11 mouse cellular contexts compared by ENCODE assay signal in genomic region chr17:32164780-32165179, GRCm38 (mm10). TPM values are rescaled to one million over a fixed set of nuclear protein-coding genes. Genes with fewer than 3 reads are reported as not detected.
DNase-seq lines count a peak whose midpoint lies in the region; ATAC-seq and TF ChIP-seq lines count a peak whose summit lies in the region.
"Had no signal": no experiment of that assay in that cellular context is flagged by ENCODE, and none has a peak within 500 bp of the region (broad histone marks: within the 10 kb centered on the region; RNA-seq: fewer than 3 reads in every experiment).

No protein-coding gene starts in this region.

- intact Hi-C loops in heart, postnatal 36 days (cut with DNase I), result no loop called here

- H3K4me1 ChIP-seq in heart, embryonic 15.5 days (replicated peaks), result peaks cover 35% of the 10 kb centered on the region
- H3K4me1 ChIP-seq in CH12.LX (ENCODE audit: control insufficient read depth in 1 of 2, insufficient read depth in 2 of 2), result peaks cover 27 to 31% of the 10 kb centered on the region in 2 experiments
- peaks cover 24% of the 10 kb centered on the region for H3K4me1 ChIP-seq in embryonic facial prominence, embryonic 14.5 days (ENCODE audit: control insufficient read depth, insufficient read depth, low read length)
- H3K4me1 ChIP-seq in limb, embryonic 15.5 days, result peaks cover 42% of the 10 kb centered on the region

- H3K27ac ChIP-seq in heart, embryonic 15.5 days, result peak overlapping the region; percentile 77; the same call in 1 of the 2 replicates
- 0 out of 2 replicates have a peak overlapping the region, but pooled peaks have one; percentile 6 for H3K27ac ChIP-seq in CH12.LX (ENCODE audit: insufficient read depth, low read depth)
- H3K27ac ChIP-seq in embryonic facial prominence, embryonic 14.5 days (replicated peaks; ENCODE audit: low read depth, low read length), result peak overlapping the region; percentile 41; the same call in 1 of the 2 replicates
- H3K27ac ChIP-seq in limb, embryonic 15.5 days, result peak overlapping the region; percentile 90

- in situ Hi-C loops in CH12.LX (cut with MboI; ENCODE audit: low pct_ligation_motif_present, low pct_unique_long_range_greater_than_20kb, low sequenced_read_pairs), result no loop called here

- TF ChIP-seq CTCF in CH12.LX (conservative IDR thresholded peaks at IDR 0.05 in 1 of 2, IDR thresholded peaks at IDR 0.05 in 1 of 2; ENCODE audit: low read depth in 2 of 2, low read length in 2 of 2), result no peak

- H3K9me3 ChIP-seq in heart, embryonic 15.5 days (replicated peaks), result no peaks in the 10 kb centered on the region
- peaks cover 3% of the 10 kb centered on the region for H3K9me3 ChIP-seq in CH12.LX (replicated peaks; ENCODE audit: low read length)
- no peaks in the 10 kb centered on the region for H3K9me3 ChIP-seq in embryonic facial prominence, embryonic 14.5 days (ENCODE audit: control insufficient read depth, low read length)
- no peaks in the 10 kb centered on the region for H3K9me3 ChIP-seq in limb, embryonic 15.5 days

- no peak for ATAC-seq in heart, embryonic 15.5 days (replicated peaks; ENCODE audit: insufficient number of reproducible peaks, insufficient read depth, low FRiP score, low read depth)
- ATAC-seq in embryonic facial prominence, embryonic 14.5 days (ENCODE audit: low read depth), result no peak
- ATAC-seq in limb, embryonic 15.5 days (ENCODE audit: insufficient number of reproducible peaks, low FRiP score, low TSS enrichment, low read depth), result no peak

- peak overlapping the region; percentile 98 for H3K4me2 ChIP-seq in heart, embryonic 15.5 days
- peak overlapping the region; percentile 99; the same call in 1 of the 2 replicates for H3K4me2 ChIP-seq in CH12.LX (ENCODE audit: insufficient read depth, low read depth, poor library complexity, severe bottlenecking)
- peak overlapping the region; percentile 55 for H3K4me2 ChIP-seq in embryonic facial prominence, embryonic 14.5 days (ENCODE audit: low read depth, low read length)
- peak overlapping the region; percentile 85; the same call in 1 of the 2 replicates for H3K4me2 ChIP-seq in limb, embryonic 15.5 days

- no peak overlapping the region for H3K4me3 ChIP-seq in heart, embryonic 15.5 days
- H3K4me3 ChIP-seq in CH12.LX (replicated peaks in 1 of 3; ENCODE audit: low read depth in 2 of 3, low read length in 2 of 3, poor library complexity in 1 of 3), result no peak overlapping the region
- H3K4me3 ChIP-seq in embryonic facial prominence, embryonic 14.5 days (ENCODE audit: low read depth, low read length), result no peak overlapping the region
- no peak overlapping the region for H3K4me3 ChIP-seq in limb, embryonic 15.5 days

- H3K79me2 ChIP-seq in CH12.LX (replicated peaks; ENCODE audit: control insufficient read depth, extremely low read depth, insufficient read depth, poor library complexity, severe bottlenecking), result no peaks in the 10 kb centered on the region

- H3K36me3 ChIP-seq in heart, embryonic 15.5 days, result no peaks in the 10 kb centered on the region
- no peaks in the 10 kb centered on the region for H3K36me3 ChIP-seq in CH12.LX (replicated peaks in 1 of 2; ENCODE audit: control insufficient read depth in 1 of 2, insufficient read depth in 1 of 2, low read length in 1 of 2)
- no peaks in the 10 kb centered on the region for H3K36me3 ChIP-seq in embryonic facial prominence, embryonic 14.5 days (ENCODE audit: control insufficient read depth, insufficient read depth, low read length)
- H3K36me3 ChIP-seq in limb, embryonic 15.5 days, result 0 out of 2 replicates have a peak, but pooled peaks cover 6% of the 10 kb centered on the region

- no peak overlapping the region for H3K9ac ChIP-seq in heart, embryonic 15.5 days
- H3K9ac ChIP-seq in CH12.LX (ENCODE audit: insufficient read depth, low read depth), result no peak overlapping the region
- H3K9ac ChIP-seq in embryonic facial prominence, embryonic 14.5 days (ENCODE audit: low read depth, low read length), result no peak overlapping the region
- no peak overlapping the region for H3K9ac ChIP-seq in limb, embryonic 15.5 days

- dilution Hi-C loops in CH12.LX (cut with MboI; ENCODE audit: extremely low pct_ligation_motif_present, extremely low pct_unique_long_range_greater_than_20kb, low sequenced_read_pairs), result no loop called here

- H3K27me3 ChIP-seq in heart, embryonic 15.5 days, result peaks cover 13% of the 10 kb centered on the region; the same call in 1 of the 2 replicates
- H3K27me3 ChIP-seq in CH12.LX (replicated peaks), result peaks cover 42% of the 10 kb centered on the region
- H3K27me3 ChIP-seq in embryonic facial prominence, embryonic 14.5 days (replicated peaks; ENCODE audit: control insufficient read depth, insufficient read depth, low read length), result no peaks in the 10 kb centered on the region
- no peaks in the 10 kb centered on the region for H3K27me3 ChIP-seq in limb, embryonic 15.5 days

- TF ChIP-seq RAD21 in CH12.LX (IDR thresholded peaks at IDR 0.05; ENCODE audit: low read depth, low read length), result no peak

- no peak for TF ChIP-seq POLR2A in CH12.LX (IDR thresholded peaks at IDR 0.05; ENCODE audit: low read depth, low read length)

- no peak for TF ChIP-seq EP300 in CH12.LX (IDR thresholded peaks at IDR 0.05; ENCODE audit: low read length)

- no peak for DNase-seq in heart, postnatal 36 days
- DNase-seq in CH12.LX (ENCODE audit: extremely low read depth), result no peak
- DNase-seq in embryonic facial prominence, embryonic 14.5 days (ENCODE audit: low spot score), result no peak
- no peak for DNase-seq in right cerebral cortex, adult 18-20 months
- DNase-seq in frontal cortex, postnatal 10 days (ENCODE audit: low spot score in 2 of 2), result no peak
- no peak for DNase-seq in adrenal gland, postnatal 10 days
- DNase-seq: adrenal gland, adult 2 months; lung, postnatal 14 days had no signal

TF ChIP-seq in CH12.LX, 34 proteins besides CTCF, POLR2A, EP300 and RAD21:
- TF ChIP-seq BHLHE40 (IDR thresholded peaks at IDR 0.05; ENCODE audit: low read depth, low read length), result no peak
- TF ChIP-seq USF2 (conservative IDR thresholded peaks at IDR 0.05; ENCODE audit: low read depth, low read length), result no peak
- TF ChIP-seq ZMIZ1 (IDR thresholded peaks at IDR 0.05; ENCODE audit: low read depth, low read length), result no peak
- peak; percentile 74 for TF ChIP-seq ZNF384 (IDR thresholded peaks at IDR 0.05; ENCODE audit: low read depth, low read length)

RNA-seq across cellular contexts. Expression of gene Notch3, which starts 1.9 kb away (rescaled TPM):
- 6.4 and 13.0 TPM in 2 replicates for polyA plus RNA-seq in heart, embryonic 15.5 days (2015; fragmentation: Nextera tagmentation; extraction: Ambion mirVana)
- total RNA-seq in heart, postnatal 36 days (2021), result 10 to 100 TPM; 25.1 to 26.4 TPM
- 0.08 and 0.17 TPM in 2 replicates for total RNA-seq in CH12.LX (2012; rRNA removed)
- not detected in 2 replicates for total RNA-seq in CH12.LX (2014; rRNA removed)
- not detected in 2 replicates for polyA plus RNA-seq in CH12.LX (2012; ENCODE audit: insufficient read length, low read depth)
- polyA plus RNA-seq in embryonic facial prominence, embryonic 14.5 days (2014; fragmentation: Nextera tagmentation; extraction: Ambion mirVana), result 17.6 and 18.7 TPM in 2 replicates
- polyA plus RNA-seq in limb, embryonic 15.5 days (2015; fragmentation: Nextera tagmentation; extraction: Ambion mirVana), result 16.7 and 17.5 TPM in 2 replicates
- total RNA-seq in adrenal gland, postnatal 10 days (2021), result 10 to 100 TPM; 24.9 to 31.7 TPM

RNA-seq across cellular contexts. Expression of gene Ephx3, which starts 24.6 kb away (rescaled TPM):
- polyA plus RNA-seq in heart, embryonic 15.5 days (2015; fragmentation: Nextera tagmentation; extraction: Ambion mirVana), result 0.30 and 0.34 TPM in 2 replicates
- total RNA-seq in heart, postnatal 36 days (2021), result under 1 TPM; 0.92 to 0.97 TPM
- total RNA-seq in CH12.LX (2012; rRNA removed) (0.21 and 0.30 TPM in 2 replicates), CH12.LX (2014; rRNA removed) (0.31 TPM in 1 of 2 replicates, not detected in the other)
- 0.20 and 0.24 TPM in 2 replicates for polyA plus RNA-seq in CH12.LX (2012; ENCODE audit: insufficient read length, low read depth)
- 1.9 and 2.6 TPM in 2 replicates for polyA plus RNA-seq in embryonic facial prominence, embryonic 14.5 days (2014; fragmentation: Nextera tagmentation; extraction: Ambion mirVana)
- polyA plus RNA-seq in limb, embryonic 15.5 days (2015; fragmentation: Nextera tagmentation; extraction: Ambion mirVana), result 19.0 and 20.6 TPM in 2 replicates
- total RNA-seq in adrenal gland, postnatal 10 days (2021), result under 1 TPM in 1 of 2 experiments, not detected in 1; 0.42 TPM
- total RNA-seq: hematopoietic stem cell, adult 5-6 weeks had no signal

Comparison
In these comparisons a context has a peak if more than half of its experiments do, and no peak if none do; other contexts are left out.
1. H3K27ac ChIP-seq: peak in every context shown above with its lines; median percentile 90 in limb, embryonic 15.5 days; 77 in heart, embryonic 15.5 days; 41 in embryonic facial prominence, embryonic 14.5 days; 6 in CH12.LX.